Mouse (Mus musculus): Measurements from ENCODE around the gene Col4a1.

The Col4a1 gene

DNA sequence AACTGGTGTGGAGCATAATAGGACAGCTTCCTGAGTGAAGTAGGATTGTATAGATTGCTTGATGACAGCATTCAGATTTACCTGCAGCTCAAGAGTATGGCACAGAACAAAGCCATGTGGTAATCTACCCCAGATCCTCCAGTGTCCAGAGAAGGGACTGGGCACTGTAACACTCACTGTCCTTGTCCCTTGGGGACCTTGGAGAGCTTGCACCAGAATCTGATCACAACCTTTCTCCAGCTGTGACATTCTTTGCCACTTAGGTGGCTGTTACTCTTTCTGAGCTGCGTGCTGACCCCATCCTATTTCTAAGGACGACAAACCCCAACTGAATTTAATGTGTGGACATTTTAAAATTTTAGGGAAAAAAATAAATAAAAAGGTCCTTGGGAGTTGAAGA, 46.2 kb downstream of the Col4a1 start:
- no peak for DNase-seq (ENCODE audit: low read depth, low spot score)

DNA sequence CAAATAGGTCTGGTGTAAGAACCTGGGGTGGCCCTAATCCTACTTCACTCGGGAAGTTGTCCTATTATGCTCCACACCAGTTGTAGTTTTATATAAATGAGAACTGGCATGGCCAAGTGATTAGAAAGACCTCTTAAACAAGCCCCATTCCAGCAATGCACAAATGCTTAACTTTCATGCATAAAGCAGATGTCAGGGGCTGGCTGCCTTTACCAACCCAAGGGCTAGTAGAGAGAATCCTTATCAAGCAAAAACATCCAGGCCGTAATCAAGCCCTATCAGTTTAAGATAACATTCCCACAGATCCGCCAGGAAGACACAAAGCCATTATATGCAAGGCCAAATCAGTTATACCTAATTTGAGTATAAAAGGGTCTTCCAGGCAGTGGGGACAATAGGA, 46.7 kb downstream of the Col4a1 start:
- DNase-seq (ENCODE audit: low read depth, low spot score), result no peak

DNA sequence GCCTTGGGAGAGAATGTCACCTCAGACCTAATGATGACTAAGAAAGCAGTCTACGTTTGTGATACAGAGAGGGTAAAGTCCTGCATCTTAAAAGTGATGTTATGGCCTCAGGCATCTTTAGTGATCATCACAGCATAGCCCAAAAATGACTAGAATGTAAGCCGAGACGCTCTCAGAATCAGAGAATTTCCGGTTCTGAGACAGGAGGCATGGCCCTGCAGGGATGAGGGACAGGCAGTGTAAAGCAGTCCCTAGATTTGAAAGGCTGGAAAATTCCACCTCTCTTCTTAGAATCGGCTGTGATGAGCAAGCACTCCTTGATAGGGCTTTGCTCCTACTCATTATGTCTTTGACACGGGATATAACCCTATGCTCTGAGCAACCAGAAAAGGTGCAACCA, 48.8 kb downstream of the Col4a1 start:
- peak; percentile 91 for DNase-seq (ENCODE audit: low read depth, low spot score)

DNA sequence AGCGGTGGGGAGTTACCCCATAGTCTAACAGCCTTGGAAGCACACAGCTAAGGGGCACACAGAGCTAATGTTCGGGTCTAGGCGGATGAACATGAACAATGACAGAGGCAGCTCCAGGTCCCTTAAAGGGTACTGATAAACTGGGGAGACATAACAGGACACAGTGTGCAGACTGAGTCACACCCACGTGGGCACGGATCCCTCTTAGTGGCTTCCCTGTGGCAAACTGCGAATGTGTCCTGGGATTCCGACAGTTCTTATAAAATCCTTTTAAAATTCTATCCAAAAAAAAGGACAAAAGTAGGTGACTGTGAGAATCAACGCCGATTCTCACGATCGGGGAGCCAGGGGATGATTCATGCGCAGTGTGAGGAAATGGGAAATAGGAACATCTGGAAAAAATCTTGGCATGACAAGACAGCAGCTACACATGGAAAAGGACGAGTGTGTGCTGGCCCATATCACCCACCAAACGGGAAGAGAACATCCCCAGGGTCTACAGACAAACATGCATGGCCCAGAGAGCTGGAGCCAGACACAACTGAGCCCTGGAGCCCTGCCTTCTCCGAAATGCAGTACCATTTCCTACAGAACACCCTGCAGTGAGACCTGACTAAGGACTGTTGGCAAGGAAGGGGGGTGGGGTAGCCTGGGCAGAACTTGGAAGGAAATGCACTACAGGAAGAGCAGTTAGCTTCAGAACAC, 50.4 kb downstream of the Col4a1 start:
- DNase-seq (ENCODE audit: low read depth, low spot score), result peak; percentile 95

DNA sequence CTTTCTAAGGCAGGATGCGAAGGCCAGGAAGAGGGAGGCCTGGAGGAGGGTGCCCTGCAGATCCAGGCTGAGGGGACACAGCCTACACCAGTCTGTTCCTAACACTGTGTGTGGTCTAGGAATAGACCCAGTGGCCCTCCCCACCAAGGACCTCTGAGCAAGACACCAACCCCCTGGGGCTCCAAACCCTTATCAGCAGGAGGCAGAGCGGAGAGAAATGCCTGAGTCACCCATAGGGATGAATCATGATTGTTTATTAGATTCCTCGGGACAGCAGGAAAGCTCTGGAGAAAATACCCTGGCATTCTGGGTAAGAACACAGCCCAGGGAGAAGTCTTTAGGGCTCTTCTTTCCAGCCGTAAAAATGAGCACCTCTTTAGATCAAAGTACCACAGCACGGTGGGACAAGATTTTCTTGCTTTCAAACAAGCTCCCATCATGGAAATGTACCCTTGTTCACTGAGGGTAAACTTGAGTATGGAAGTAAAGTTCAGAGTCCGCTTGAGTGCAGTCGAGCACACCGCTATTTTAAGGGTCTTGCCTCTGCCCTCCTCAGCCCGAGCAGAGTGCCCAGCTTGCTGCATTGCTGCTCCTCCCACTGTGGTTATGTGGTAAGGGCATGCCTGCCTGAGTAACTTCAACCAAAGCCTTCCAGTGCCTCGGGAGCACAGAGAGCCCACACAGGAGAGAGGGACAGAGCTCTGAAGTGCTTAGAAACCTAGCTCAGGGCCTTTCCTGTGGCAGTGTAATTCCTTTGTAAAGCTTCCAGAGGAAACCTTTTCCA, 52.6 kb downstream of the Col4a1 start:
- DNase-seq (ENCODE audit: low read depth, low spot score), result peak; percentile 96

DNA sequence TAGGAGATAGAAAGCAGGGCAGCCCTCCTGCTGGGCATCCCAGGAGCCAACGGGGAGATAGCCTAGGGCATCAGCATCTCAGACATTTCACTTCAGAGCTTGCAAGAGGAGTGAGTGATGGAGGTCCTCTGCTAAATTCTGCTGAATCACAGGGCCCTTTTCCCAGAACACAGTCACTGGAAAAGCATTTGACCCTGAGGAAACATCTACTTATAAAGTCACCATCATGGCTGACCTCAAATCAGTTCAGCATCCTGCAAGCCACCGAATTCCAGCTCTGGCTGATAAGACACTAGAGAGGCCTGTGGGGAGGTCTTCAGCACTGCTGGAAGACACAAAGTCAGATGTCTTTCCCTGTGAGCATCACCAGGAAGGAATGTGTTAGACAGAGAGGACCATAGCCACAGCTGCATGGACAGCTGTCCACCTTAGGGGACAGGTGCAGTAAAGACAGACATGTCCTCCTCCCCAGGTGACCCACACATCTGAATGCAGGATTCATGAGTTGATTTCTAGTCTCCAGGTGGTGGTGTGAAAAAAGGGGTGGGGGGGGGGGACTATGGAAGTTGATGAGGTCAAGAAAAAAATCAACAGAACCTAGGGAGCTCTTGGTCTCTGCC, 54.0 kb downstream of the Col4a1 start:
- DNase-seq (ENCODE audit: low read depth, low spot score), result peak; percentile 96

DNA sequence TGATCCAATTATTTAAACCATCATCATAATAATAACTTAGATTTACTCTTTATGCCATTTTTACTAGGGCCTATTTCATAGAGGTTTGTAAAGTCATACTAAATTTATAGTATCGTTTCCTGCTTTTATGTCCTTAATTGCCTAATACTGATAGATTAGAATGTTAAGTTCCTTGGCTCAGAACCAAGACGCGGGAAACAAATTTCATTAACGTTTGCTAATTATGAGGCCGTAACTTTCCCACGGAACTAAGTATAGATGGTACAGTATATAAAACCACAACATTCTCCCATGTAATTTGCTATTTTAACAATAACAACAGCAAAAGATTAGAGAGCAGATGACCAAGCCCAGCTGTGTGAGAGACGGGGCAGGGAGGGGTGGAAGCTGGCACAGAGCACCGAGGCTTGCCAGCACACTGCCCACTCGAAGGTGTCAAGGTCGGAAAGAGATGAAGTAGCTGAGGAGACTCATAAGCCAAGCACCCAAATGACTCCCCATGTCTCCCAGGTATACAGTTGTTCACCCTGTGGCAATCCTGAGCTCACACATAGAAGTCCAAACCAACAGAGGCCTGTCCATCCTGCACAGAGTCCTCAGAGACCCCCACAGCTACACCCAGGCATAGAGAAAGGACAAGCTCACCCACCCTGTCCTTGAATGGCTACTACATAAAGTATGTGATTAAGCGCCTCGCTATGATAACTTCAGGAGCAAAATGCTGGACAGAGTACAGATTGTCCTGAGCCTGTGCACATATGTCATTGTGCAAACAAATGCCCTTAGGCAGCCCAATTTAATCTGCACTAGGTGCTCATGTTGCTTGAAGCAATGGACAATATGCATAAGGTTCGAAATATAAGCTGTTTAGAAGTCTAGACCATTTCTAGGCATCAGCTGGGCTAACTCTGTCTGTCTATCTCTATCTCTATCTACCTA, 55.3 kb downstream of the Col4a1 start:
- DNase-seq (ENCODE audit: low read depth, low spot score), result peak; percentile 79

DNA sequence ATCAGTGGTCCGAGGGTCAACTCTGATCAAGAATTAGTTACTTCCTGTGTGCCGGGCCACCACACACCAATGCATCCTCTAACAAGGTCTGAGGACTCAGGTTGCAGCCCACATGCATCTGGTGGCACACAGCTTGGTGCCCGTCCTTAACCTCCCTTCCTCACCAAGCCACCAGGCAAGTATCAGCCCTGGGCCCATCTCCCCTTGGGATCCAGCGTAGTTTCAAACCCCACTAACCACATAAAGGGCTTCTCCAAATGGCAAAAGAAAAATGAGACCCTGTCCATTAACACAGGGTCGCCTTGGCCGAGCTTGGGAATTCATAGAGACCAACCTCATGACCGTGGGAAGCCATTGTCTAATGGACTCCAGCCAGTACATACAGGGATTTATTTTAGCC, 56.2 kb downstream of the Col4a1 start:
- DNase-seq (ENCODE audit: low read depth, low spot score), result no peak

DNA sequence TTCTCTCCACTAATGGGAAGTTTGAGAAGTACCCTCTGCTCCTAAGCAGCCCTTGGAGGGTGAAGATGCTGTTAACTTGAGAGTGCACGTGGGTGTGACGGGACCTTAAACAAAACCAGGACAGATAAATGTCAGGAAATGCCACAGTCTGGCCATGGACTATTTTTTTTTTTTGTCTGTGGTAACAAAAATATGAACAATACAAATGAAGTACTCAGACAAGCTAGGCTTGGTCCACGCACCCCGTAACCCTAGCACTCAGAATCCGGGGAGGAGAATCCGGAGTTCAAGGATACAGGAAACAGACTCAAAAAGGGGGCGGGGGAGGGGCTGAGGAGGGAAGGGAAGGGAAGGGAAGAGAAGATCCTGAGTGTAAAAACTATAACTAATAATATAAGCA, 56.9 kb downstream of the Col4a1 start:
- no peak for DNase-seq (ENCODE audit: low read depth, low spot score)

DNA sequence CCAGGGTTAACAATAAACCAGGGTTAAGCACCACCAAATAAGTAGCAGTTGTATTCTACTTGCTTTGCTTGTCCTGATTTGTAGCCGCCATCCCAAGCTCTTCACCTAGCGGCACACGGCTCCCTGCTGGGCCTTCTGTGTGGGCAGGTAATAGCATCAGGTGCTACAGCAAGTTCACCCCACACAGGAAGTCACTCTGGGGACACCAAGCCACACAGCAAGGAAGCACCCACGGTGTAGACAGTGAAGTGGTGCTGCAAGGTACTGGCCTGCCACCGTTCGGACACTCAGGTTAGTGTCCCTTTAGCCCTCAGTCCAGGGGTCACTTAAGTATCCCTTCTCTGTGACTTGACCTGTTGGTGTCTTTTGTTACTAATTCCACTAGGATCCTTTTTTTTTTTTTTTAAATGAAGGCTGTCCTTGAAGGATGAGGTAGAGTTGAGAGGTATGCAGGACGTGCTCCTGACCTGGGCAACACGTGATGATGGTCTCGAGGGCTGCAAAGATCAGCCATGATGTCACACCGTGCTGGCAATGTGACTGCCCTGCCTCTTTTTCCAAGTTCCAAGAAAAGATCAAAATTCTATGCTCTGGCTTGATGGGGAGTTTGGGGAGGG, 57.6 kb downstream of the Col4a1 start:
- DNase-seq (ENCODE audit: low read depth, low spot score), result no peak

DNA sequence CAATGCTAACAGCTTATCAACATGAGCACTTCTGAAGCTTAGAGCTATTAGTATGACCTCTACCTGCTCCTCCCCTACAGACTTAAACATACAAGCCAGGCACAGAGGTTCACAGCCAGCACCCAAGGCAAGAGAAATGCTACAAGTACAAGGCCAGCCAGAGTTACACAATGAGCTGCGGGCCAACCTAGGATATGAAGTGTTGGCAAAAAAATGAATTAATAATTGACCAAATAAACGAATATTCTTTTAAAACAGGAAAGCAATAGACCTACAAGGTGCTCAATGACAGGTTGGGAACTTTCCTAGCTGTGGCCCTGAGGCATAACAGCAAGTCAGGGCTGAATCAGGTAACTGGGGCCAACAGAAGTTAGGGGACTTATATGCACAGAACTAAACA, 58.1 kb downstream of the Col4a1 start:
- DNase-seq (ENCODE audit: low read depth, low spot score), result no peak

DNA sequence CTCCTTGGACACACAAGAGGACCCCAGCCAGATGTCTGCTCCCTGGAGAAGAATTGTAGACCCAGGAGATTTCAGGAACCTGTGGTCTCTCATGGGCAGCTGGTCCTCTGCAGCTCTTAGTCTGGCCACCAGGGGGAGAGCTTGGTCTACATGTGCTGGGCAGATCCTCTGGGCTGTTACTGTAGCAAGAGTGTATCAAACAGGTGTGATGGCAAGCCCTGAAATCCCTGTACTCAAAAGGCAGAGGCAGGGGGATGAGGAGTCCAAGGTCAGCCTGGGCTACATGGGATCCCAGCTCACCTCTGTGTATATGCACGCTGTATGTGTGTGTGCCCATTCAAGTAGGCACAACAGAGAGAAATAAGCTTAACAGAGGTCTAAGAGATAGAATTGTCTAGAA, 59.1 kb downstream of the Col4a1 start:
- peak; percentile 91 for DNase-seq (ENCODE audit: low read depth, low spot score)

DNA sequence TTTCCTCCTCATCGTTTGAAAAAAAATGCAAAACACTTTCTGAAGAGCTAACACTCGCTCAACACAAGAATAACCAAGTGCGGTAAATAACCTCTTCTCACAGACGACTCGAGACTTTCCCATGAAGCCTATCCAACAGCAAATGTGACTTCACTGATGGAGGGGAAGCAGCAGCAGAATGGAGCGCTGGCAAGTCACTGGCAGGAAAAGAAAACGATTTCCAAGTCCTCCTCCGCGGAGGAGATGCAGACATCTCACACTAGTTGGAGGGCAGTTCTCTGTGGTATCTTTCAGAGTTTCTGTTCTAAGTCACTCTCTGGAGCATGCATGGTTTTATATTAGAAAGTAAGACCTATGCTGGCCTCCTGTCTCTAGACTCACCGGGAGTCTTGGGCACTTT, 59.6 kb downstream of the Col4a1 start:
- no peak for DNase-seq (ENCODE audit: low read depth, low spot score)

DNA sequence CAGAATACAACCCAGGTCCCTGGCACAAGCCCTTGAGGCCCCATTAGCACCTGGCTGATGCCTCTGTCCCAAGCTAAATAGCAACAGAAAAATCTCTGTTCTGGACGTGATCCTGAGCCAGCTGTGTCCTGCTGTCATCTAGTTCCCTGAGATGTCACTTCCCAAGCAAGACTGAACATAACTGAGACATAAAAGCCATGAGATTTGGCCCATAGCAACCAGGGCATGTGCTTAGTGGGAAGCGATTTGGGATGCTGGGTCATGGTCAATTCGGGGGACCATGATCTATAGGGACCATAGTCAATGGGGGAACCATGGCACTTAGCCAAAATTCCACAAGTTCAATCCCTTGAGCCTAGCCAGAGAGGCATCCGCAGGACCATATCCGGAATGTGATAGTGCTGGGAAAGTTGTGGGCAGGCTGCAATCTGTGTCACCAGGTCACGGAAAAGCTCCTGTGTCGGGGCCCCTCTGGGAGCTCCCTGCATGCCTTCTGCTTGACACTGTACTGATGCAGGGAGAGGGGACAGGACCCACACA, 60.3 kb downstream of the Col4a1 start:
- no peak for DNase-seq (ENCODE audit: low read depth, low spot score)

DNA sequence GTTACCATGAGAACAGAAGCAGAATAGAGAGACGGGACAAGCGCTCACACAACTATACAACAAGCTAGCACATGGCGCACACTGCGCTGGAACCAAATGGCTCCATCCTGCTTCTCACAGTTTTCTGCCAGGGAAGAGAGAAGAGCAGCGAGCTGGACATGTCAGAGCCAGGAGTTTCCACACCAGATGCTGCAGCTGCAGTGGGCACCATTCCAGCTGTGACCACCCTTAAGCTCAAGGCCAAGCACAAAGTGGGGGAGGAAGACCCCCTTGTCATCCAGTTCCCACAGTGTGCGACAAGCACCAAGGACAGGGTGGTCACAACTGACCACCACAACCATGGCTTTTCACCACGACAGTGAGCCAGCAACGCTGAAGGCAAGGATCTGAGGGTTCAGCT, 62.5 kb downstream of the Col4a1 start:
- DNase-seq (ENCODE audit: low read depth, low spot score), result no peak

DNA sequence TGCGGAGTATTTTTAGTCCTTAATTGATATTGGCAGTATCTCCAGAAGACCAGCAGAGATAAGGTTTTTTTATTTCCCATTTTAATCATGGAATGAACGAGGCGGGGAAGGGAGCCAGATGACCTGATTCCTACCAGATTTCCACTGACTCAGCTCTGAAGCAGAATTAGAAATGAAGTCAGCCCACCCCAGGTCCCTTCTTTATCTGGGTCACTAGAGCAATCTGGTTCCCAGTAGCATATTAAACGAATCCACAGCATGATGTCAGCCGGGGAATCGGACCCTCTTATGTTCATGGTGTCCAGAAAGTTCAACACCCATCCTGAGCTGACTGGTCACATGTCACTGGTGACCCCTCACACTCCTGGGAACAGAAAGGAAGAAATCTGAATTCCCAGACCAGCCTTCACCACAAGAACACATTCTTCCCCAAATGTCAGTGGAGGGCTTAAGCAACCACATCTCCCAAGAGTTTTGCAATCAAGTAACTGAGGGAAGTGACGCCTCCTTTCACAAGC, 63.0 kb downstream of the Col4a1 start:
- peak; percentile 87 for DNase-seq (ENCODE audit: low read depth, low spot score)

DNA sequence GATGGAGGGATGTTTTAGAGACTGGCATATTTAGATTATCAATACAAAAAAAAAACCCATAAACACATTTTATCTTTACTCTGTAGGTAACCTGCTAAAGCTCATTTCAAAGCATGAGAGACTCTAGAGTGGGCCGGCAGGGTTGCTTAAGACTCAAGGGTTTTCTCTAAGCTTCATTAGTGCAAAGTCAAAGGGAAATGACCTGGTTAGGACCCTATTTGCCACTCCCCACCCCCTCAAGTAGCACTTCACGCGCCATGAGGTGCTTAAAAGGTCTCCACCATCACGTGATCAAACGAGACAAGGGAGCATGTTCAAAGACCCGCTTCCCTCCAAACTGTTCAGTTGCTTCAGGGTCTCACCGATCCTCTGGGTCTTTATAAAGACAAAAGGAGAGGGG, 63.9 kb downstream of the Col4a1 start:
- no peak for DNase-seq (ENCODE audit: low read depth, low spot score)

DNA sequence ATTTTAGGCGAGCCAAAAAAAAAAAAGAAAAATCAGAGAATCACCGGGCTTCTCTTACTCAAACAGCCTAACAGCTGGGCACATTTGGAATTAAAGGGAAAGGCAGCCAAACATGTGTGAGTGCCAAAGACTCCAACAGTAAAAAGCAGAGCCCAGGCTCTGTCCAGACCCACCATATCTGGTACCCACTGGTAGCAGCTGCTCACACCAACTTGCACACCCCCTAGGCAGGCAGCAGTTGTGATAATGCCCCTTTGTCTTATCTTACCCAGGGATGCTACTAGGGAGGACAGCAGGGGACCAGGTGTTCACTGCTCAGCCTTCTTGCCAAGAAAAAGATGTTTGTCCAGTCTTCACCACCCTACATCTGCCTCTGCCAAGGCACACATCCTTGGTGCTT, 71.1 kb downstream of the Col4a1 start:
- no peak for DNase-seq (ENCODE audit: low read depth, low spot score)

DNA sequence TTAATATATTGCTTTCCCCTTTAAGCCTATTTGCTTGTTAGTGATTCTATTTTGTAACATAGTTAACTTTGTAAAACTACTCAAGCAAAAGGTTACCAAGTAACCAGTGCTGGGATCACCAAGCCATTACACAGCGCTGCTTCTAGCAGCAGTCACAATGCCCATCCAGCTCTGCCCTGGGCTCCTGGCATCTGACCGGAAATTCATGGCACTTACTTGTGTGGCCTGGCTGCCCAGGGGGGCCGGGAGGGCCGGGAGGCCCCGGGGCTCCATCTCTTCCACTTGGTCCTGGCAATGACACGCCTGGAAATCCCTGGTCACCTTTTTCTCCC, 77.8 kb downstream of the Col4a1 start:
- no peak for DNase-seq (ENCODE audit: low read depth, low spot score)

DNA sequence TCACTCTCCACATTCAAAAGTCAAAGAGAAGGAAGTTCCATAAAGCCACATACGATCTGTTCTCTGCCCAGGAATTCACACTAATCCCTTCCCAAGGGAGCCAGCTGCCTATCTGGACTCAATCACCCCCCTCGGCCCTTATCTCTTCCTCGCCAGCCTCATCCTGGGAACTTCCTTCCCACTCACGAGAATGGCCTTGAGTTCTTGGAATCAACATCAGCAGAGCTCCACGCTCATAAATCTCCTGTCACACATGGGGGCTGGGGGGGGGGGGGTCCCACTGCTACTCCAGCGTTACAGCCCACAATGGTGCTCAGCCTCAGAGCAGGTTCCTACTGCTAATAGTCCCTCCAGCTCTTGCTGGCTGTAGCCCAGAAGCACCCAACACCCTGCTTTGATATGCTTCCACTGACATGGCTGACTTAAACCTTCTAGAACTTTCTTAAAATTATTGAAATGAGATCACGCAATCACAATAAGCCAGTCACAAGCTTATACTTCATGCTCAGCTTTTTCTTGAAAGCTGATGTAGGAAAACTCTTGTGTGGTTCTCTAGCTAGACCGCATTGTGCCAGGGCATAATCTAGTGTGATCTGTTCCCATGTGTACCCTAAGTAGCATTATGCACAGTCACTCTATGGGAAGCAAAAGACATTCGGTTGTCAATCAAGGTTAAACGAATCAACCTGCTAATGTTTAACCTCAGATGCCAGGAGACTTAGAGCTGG, 78.3 kb downstream of the Col4a1 start:
- no peak for DNase-seq (ENCODE audit: low read depth, low spot score)

Data from 3T3-L1 (cell line).